Mouse (Mus musculus): ENCODE results near the gene Lrrc36. TPM values are rescaled to one million over a fixed set of nuclear protein-coding genes. Genes with fewer than 3 reads are reported as not detected.
A peak's percentile ranks its signal among the peaks of the same experiment; 100 is the strongest.

Lrrc36 gene
- polyA plus RNA-seq (2014; fragmentation: Nextera tagmentation; extraction: Ambion mirVana) = 1.2 and 1.4 TPM in 2 replicates

DNA sequence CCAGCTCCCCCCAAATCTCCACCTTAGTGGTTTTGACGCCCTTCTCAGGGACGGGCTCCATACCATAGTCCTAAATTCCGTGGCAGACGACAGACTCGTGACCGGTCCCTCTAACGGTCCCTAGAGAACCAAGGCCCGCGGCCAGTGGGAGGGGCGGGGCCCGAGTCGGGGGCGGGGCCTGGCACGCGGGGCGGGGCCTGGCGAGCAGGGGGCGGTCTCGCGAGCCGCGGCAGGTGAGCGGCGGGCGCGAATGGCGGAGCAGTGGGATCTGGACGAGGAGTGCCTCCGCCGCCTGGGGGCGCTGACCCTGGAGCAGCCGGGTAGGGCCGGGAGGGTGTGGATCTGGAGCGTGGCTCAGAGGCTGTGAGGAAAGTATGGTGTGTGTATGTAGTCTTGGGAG is at the start of gene Lrrc36, which contains the start of gene Kctd19:
TSS of gene Lrrc36 (plus strand) at position 181 of the 400 bp plus-strand sequence.
TSS of gene Kctd19 (minus strand) at position 112 of the 400 bp plus-strand sequence.
- peak; percentile 84 for ATAC-seq (replicated peaks; ENCODE audit: low FRiP score)
- WGBS = under 1% methylated on average over 34 of the region's 34 CpGs
- H3K4me2 ChIP-seq (ENCODE audit: low read depth, low read length, severe bottlenecking) = peak within 1 kb of the TSS; percentile 49
- H3K4me3 ChIP-seq (ENCODE audit: low read depth, low read length) = peak within 1 kb of the TSS; percentile 22; the same call in 1 of the 2 replicates
- H3K4me1 ChIP-seq (replicated peaks; ENCODE audit: control insufficient read depth, insufficient read depth, low read length) = peaks cover 3% of the 10 kb centered on the region; the same call in 1 of the 2 replicates
- no peaks in the 10 kb centered on the region; the same call in 1 of the 2 replicates for H3K9me3 ChIP-seq (ENCODE audit: control insufficient read depth, low read length)
- H3K27me3 ChIP-seq (ENCODE audit: control insufficient read depth, insufficient read depth, low read length) = peaks cover 7% of the 10 kb centered on the region; the same call in 1 of the 2 replicates
- DNase-seq (ENCODE audit: low spot score) = peak; percentile 85
- no peak within 1 kb of the TSS; the same call in 1 of the 2 replicates for H3K9ac ChIP-seq (ENCODE audit: low read length)
- no peaks in the 10 kb centered on the region for H3K36me3 ChIP-seq (ENCODE audit: control insufficient read depth, insufficient read depth, low read length)
- H3K27ac ChIP-seq (ENCODE audit: low read depth, low read length) = no peak within 1 kb of the TSS

DNA sequence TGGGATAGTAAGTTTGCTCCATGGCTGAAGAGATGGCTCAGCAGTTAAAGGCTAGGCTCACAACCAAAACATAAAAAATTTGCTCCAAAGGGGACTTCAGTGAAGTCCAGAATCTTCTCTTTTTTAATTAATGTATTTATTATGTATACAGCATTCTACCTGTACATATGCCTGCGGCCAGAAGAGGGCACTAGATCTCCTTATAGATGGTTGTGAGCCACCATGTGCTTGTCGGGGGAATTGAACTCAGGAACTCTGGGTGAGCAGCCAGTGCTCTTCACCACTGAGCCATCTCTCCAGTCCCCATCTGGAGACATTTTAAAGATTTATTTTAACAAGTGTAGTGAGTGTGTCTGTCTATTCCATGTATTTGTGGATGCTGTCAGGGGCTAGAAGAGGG is 46.3 kb upstream of the Lrrc36 start:
- no peaks in the 10 kb centered on the region for H3K27me3 ChIP-seq (ENCODE audit: control insufficient read depth, insufficient read depth, low read length)
- ATAC-seq (replicated peaks; ENCODE audit: low FRiP score) (no peak), DNase-seq (ENCODE audit: low spot score) (no peak)
- H3K9ac ChIP-seq (ENCODE audit: low read length) = no peak overlapping the region
- no peaks in the 10 kb centered on the region for H3K4me1 ChIP-seq (replicated peaks; ENCODE audit: control insufficient read depth, insufficient read depth, low read length)
- 74% methylated on average over 2 of the region's 2 CpGs for WGBS
- no peak overlapping the region for H3K4me2 ChIP-seq (ENCODE audit: low read depth, low read length, severe bottlenecking)
- H3K27ac ChIP-seq (ENCODE audit: low read depth, low read length) = no peak overlapping the region
- no peaks in the 10 kb centered on the region; the same call in 1 of the 2 replicates for H3K36me3 ChIP-seq (ENCODE audit: control insufficient read depth, insufficient read depth, low read length)
- H3K9me3 ChIP-seq (ENCODE audit: control insufficient read depth, low read length) = no peaks in the 10 kb centered on the region
- H3K4me3 ChIP-seq (ENCODE audit: low read depth, low read length) = no peak overlapping the region

GRCm38 (mm10) chr8:105372473-105372872 is 40.9 kb upstream of the Lrrc36 start:
- no peak overlapping the region for H3K4me3 ChIP-seq (ENCODE audit: low read depth, low read length)
- no peaks in the 10 kb centered on the region for H3K9me3 ChIP-seq (ENCODE audit: control insufficient read depth, low read length)
- 77% methylated on average over 9 of the region's 9 CpGs for WGBS
- H3K36me3 ChIP-seq (ENCODE audit: control insufficient read depth, insufficient read depth, low read length) = no peaks in the 10 kb centered on the region
- H3K4me1 ChIP-seq (replicated peaks; ENCODE audit: control insufficient read depth, insufficient read depth, low read length) = peaks cover 4% of the 10 kb centered on the region; the same call in 1 of the 2 replicates
- ATAC-seq (replicated peaks; ENCODE audit: low FRiP score) = no peak
- DNase-seq (ENCODE audit: low spot score) = no peak
- no peak overlapping the region for H3K9ac ChIP-seq (ENCODE audit: low read length)
- no peaks in the 10 kb centered on the region for H3K27me3 ChIP-seq (ENCODE audit: control insufficient read depth, insufficient read depth, low read length)
- H3K27ac ChIP-seq (ENCODE audit: low read depth, low read length) = no peak overlapping the region
- no peak overlapping the region for H3K4me2 ChIP-seq (ENCODE audit: low read depth, low read length, severe bottlenecking)

DNA sequence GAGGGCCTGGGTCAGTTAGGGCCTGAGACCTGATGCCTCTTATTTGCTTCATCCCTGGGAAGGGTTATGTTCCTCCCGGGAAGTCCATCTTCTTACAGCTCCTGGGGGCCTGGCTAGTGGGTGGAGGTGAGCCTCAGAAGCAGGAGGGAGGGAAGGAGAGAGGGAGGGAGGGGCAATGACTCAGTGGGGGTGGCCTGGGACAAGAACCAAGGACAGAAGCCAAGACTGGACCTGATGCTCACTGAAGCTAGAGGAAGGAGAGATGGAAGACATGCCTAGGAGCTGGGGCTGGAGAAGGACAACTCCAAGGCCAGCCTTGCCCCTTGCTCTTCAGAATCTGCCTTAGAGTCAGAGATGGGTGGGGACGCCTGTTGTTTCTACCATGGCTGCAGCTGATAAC is 40.3 kb upstream of the Lrrc36 start, which contains the start of gene Plekhg4:
TSS of gene Plekhg4 (plus strand) at position 243 of the 400 bp plus-strand sequence.
- no peak for DNase-seq (ENCODE audit: low spot score)
- Histone ChIP-seq H3K4me3 (ENCODE audit: low read depth, low read length) (no peak within 1 kb of the TSS), H3K4me2 (ENCODE audit: low read depth, low read length, severe bottlenecking) (no peak within 1 kb of the TSS; the same call in 1 of the 2 replicates)

GRCm38 (mm10) chr8:105374513-105374966 is 38.8 kb upstream of the Lrrc36 start:
- H3K4me3 ChIP-seq (ENCODE audit: low read depth, low read length) = 0 out of 2 replicates have a peak overlapping the region, but pooled peaks have one; percentile 7
- WGBS = 24% methylated on average over 33 of the region's 33 CpGs
- DNase-seq (ENCODE audit: low spot score) (peak; percentile 69), ATAC-seq (replicated peaks; ENCODE audit: low FRiP score) (no peak; the same call in 1 of the 2 replicates)
- H3K9ac ChIP-seq (ENCODE audit: low read length) = no peak overlapping the region; the same call in 1 of the 2 replicates
- peak overlapping the region; percentile 49 for H3K4me2 ChIP-seq (ENCODE audit: low read depth, low read length, severe bottlenecking)
- no peaks in the 10 kb centered on the region for H3K27me3 ChIP-seq (ENCODE audit: control insufficient read depth, insufficient read depth, low read length)
- no peak overlapping the region for H3K27ac ChIP-seq (ENCODE audit: low read depth, low read length)
- peaks cover 4% of the 10 kb centered on the region; the same call in 1 of the 2 replicates for H3K4me1 ChIP-seq (replicated peaks; ENCODE audit: control insufficient read depth, insufficient read depth, low read length)
- H3K9me3 ChIP-seq (ENCODE audit: control insufficient read depth, low read length) = no peaks in the 10 kb centered on the region
- no peaks in the 10 kb centered on the region for H3K36me3 ChIP-seq (ENCODE audit: control insufficient read depth, insufficient read depth, low read length)

More for the DNA sequence above, 40.3 kb upstream of the Lrrc36 start, which contains the start of gene Plekhg4:
- H3K9me3 ChIP-seq (ENCODE audit: control insufficient read depth, low read length) = no peaks in the 10 kb centered on the region
- H3K27me3 ChIP-seq (ENCODE audit: control insufficient read depth, insufficient read depth, low read length) = no peaks in the 10 kb centered on the region
- 59% methylated on average over 2 of the region's 2 CpGs for WGBS
- H3K4me1 ChIP-seq (replicated peaks; ENCODE audit: control insufficient read depth, insufficient read depth, low read length) = peaks cover 4% of the 10 kb centered on the region; the same call in 1 of the 2 replicates
- no peak within 1 kb of the TSS for H3K27ac ChIP-seq (ENCODE audit: low read depth, low read length)
- H3K36me3 ChIP-seq (ENCODE audit: control insufficient read depth, insufficient read depth, low read length) = no peaks in the 10 kb centered on the region
- H3K9ac ChIP-seq (ENCODE audit: low read length) = no peak within 1 kb of the TSS
- no peak for ATAC-seq (replicated peaks; ENCODE audit: low FRiP score)

GRCm38 (mm10) chr8:105378673-105379072 is 34.7 kb upstream of the Lrrc36 start:
- Histone ChIP-seq H3K27me3 (ENCODE audit: control insufficient read depth, insufficient read depth, low read length) (no peaks in the 10 kb centered on the region), H3K27ac (ENCODE audit: low read depth, low read length) (no peak overlapping the region), H3K4me3 (ENCODE audit: low read depth, low read length) (no peak overlapping the region), H3K9me3 (ENCODE audit: control insufficient read depth, low read length) (no peaks in the 10 kb centered on the region), H3K4me2 (ENCODE audit: low read depth, low read length, severe bottlenecking) (no peak overlapping the region), H3K36me3 (ENCODE audit: control insufficient read depth, insufficient read depth, low read length) (no peaks in the 10 kb centered on the region), H3K4me1 (replicated peaks; ENCODE audit: control insufficient read depth, insufficient read depth, low read length) (peaks cover 4% of the 10 kb centered on the region; the same call in 1 of the 2 replicates), H3K9ac (ENCODE audit: low read length) (no peak overlapping the region)
- ATAC-seq (replicated peaks; ENCODE audit: low FRiP score) = no peak
- no peak for DNase-seq (ENCODE audit: low spot score)
- 81% methylated on average over 19 of the region's 19 CpGs for WGBS

DNA sequence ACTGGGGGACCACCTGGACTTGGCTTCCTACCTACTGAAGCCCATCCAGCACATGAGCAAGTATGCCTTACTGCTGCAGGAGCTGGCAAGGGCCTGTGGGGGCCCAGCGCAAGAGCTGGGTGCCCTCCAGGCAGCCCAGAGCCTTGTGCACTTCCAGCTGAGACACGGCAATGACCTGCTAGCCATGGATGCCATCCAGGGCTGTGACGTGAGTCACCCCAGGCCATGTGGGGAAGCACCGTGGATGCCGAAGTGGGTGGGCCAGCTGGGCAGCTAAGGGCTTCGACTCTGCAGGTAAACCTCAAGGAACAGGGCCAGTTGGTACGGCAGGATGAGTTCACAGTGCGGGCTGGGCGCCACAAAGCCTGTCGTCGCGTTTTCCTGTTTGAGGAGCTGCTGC is 33.1 kb upstream of the Lrrc36 start:
- Histone ChIP-seq H3K27ac (ENCODE audit: low read depth, low read length) (no peak overlapping the region), H3K9me3 (ENCODE audit: control insufficient read depth, low read length) (no peaks in the 10 kb centered on the region), H3K27me3 (ENCODE audit: control insufficient read depth, insufficient read depth, low read length) (no peaks in the 10 kb centered on the region), H3K9ac (ENCODE audit: low read length) (no peak overlapping the region), H3K4me2 (ENCODE audit: low read depth, low read length, severe bottlenecking) (no peak overlapping the region), H3K4me1 (replicated peaks; ENCODE audit: control insufficient read depth, insufficient read depth, low read length) (no peaks in the 10 kb centered on the region), H3K36me3 (ENCODE audit: control insufficient read depth, insufficient read depth, low read length) (no peaks in the 10 kb centered on the region), H3K4me3 (ENCODE audit: low read depth, low read length) (no peak overlapping the region)
- no peak for DNase-seq (ENCODE audit: low spot score)
- 85% methylated on average over 12 of the region's 12 CpGs for WGBS
- no peak for ATAC-seq (replicated peaks; ENCODE audit: low FRiP score)

- Histone ChIP-seq H3K27ac (ENCODE audit: low read depth, low read length) (no peak overlapping the region), H3K9me3 (ENCODE audit: control insufficient read depth, low read length) (no peaks in the 10 kb centered on the region), H3K4me2 (ENCODE audit: low read depth, low read length, severe bottlenecking) (no peak overlapping the region), H3K36me3 (ENCODE audit: control insufficient read depth, insufficient read depth, low read length) (no peaks in the 10 kb centered on the region), H3K9ac (ENCODE audit: low read length) (no peak overlapping the region), H3K4me1 (replicated peaks; ENCODE audit: control insufficient read depth, insufficient read depth, low read length) (no peaks in the 10 kb centered on the region), H3K4me3 (ENCODE audit: low read depth, low read length) (no peak overlapping the region), H3K27me3 (ENCODE audit: control insufficient read depth, insufficient read depth, low read length) (no peaks in the 10 kb centered on the region)
- no peak for DNase-seq (ENCODE audit: low spot score)
- 93% methylated on average over 2 of the region's 2 CpGs for WGBS
- ATAC-seq (replicated peaks; ENCODE audit: low FRiP score) = no peak
Measured at GRCm38 (mm10) chr8:105384070-105384469, 29.3 kb upstream of the Lrrc36 start.

DNA sequence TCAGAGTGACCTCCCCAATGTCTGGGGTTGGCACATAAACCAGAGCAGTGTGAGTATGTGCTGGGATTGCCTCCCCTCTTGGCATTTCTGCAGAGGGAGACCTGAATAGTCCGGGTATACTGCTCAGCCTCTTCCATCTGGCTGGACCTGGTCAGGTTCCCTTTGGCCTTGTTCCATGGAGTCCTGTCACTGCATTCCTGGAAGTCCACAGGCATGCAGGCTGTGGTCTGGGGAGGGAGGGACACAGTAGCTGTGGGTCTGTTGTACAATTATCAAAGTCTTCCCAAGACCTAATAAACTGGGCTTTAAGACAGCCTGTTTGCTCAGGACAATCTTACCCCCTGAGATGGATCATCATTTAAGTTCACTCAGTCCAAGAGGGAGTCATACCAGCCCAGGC is 26.2 kb upstream of the Lrrc36 start:
- Histone ChIP-seq H3K36me3 (ENCODE audit: control insufficient read depth, insufficient read depth, low read length) (no peaks in the 10 kb centered on the region), H3K9ac (ENCODE audit: low read length) (no peak overlapping the region), H3K27me3 (ENCODE audit: control insufficient read depth, insufficient read depth, low read length) (no peaks in the 10 kb centered on the region), H3K9me3 (ENCODE audit: control insufficient read depth, low read length) (no peaks in the 10 kb centered on the region), H3K27ac (ENCODE audit: low read depth, low read length) (no peak overlapping the region), H3K4me1 (replicated peaks; ENCODE audit: control insufficient read depth, insufficient read depth, low read length) (no peaks in the 10 kb centered on the region), H3K4me3 (ENCODE audit: low read depth, low read length) (no peak overlapping the region), H3K4me2 (ENCODE audit: low read depth, low read length, severe bottlenecking) (no peak overlapping the region)
- no peak for DNase-seq (ENCODE audit: low spot score)
- WGBS = 65% methylated on average over 1 of the region's 1 CpGs
- no peak for ATAC-seq (replicated peaks; ENCODE audit: low FRiP score)
